ENCODE assay signal across 10 mouse cellular contexts in genomic region chr10:128636561-128636960, GRCm38 (mm10). TPM values are rescaled to one million over a fixed set of nuclear protein-coding genes. Genes with fewer than 3 reads are reported as not detected.
DNase-seq lines count a peak whose midpoint lies in the region; ATAC-seq and TF ChIP-seq lines count a peak whose summit lies in the region.
"Had no signal": no experiment of that assay in that cellular context is flagged by ENCODE, and none has a peak within 500 bp of the region (broad histone marks: within the 10 kb centered on the region; RNA-seq: fewer than 3 reads in every experiment).

No protein-coding gene starts in this region.

- 46% methylated on average over 6 of the region's 6 CpGs for WGBS in hindbrain, embryonic 12.5 days
- 49% methylated on average over 6 of the region's 6 CpGs for WGBS in hindbrain, embryonic 16.5 days
- WGBS in hindbrain, postnatal 0 days, result 47% methylated on average over 6 of the region's 6 CpGs

- no peak for ATAC-seq in hindbrain, embryonic 12.5 days (ENCODE audit: low FRiP score)
- no peak for ATAC-seq in hindbrain, embryonic 16.5 days
- ATAC-seq in hindbrain, postnatal 0 days, result no peak

- H3K36me3 ChIP-seq in hindbrain, embryonic 12.5 days, result peaks cover 61% of the 10 kb centered on the region
- peaks cover 47% of the 10 kb centered on the region for H3K36me3 ChIP-seq in hindbrain, embryonic 16.5 days (ENCODE audit: control insufficient read depth, insufficient read depth, low read length)
- no peaks in the 10 kb centered on the region for H3K36me3 ChIP-seq in E14TG2a.4 (ENCODE audit: insufficient read depth, low read length)
- H3K36me3 ChIP-seq in hindbrain, postnatal 0 days (ENCODE audit: insufficient read depth, low read length), result peaks cover 44% of the 10 kb centered on the region
- no peaks in the 10 kb centered on the region for H3K36me3 ChIP-seq in splenic B cell, adult 2 months (ENCODE audit: control insufficient read depth, insufficient read depth, low read length, poor library complexity, severe bottlenecking)

- peak overlapping the region; percentile 27; the same call in 1 of the 2 replicates for H3K9ac ChIP-seq in hindbrain, embryonic 12.5 days
- no peak overlapping the region for H3K9ac ChIP-seq in hindbrain, embryonic 16.5 days (ENCODE audit: low read depth, low read length)
- no peak overlapping the region for H3K9ac ChIP-seq in hindbrain, postnatal 0 days (replicated peaks; ENCODE audit: low read length)
- H3K9ac ChIP-seq: embryonic facial prominence, embryonic 15.5 days; limb, embryonic 15.5 days had no signal

- TF ChIP-seq CTCF in E14TG2a.4 (conservative IDR thresholded peaks at IDR 0.05; ENCODE audit: low read length), result no peak
- no peak for TF ChIP-seq CTCF in hindbrain, postnatal 0 days (IDR thresholded peaks at IDR 0.05; ENCODE audit: low read depth)

- no peak overlapping the region for H3K4me2 ChIP-seq in hindbrain, embryonic 12.5 days (replicated peaks)
- no peak overlapping the region for H3K4me2 ChIP-seq in hindbrain, embryonic 16.5 days (ENCODE audit: low read length)
- peak overlapping the region; percentile 23; the same call in 1 of the 2 replicates for H3K4me2 ChIP-seq in hindbrain, postnatal 0 days (ENCODE audit: low read depth, low read length)
- H3K4me2 ChIP-seq: embryonic facial prominence, embryonic 15.5 days; limb, embryonic 15.5 days had no signal

- no peaks in the 10 kb centered on the region for H3K9me3 ChIP-seq in hindbrain, embryonic 12.5 days (replicated peaks)
- H3K9me3 ChIP-seq in hindbrain, embryonic 16.5 days (ENCODE audit: control insufficient read depth, low read length), result no peaks in the 10 kb centered on the region
- no peaks in the 10 kb centered on the region for H3K9me3 ChIP-seq in E14TG2a.4 (ENCODE audit: low read length)
- no peaks in the 10 kb centered on the region for H3K9me3 ChIP-seq in hindbrain, postnatal 0 days (ENCODE audit: low read length)
- H3K9me3 ChIP-seq: embryonic facial prominence, embryonic 15.5 days; limb, embryonic 15.5 days had no signal

- no peak overlapping the region for H3K27ac ChIP-seq in hindbrain, embryonic 12.5 days
- H3K27ac ChIP-seq in hindbrain, embryonic 16.5 days (ENCODE audit: low read depth, low read length), result no peak overlapping the region
- no peak overlapping the region for H3K27ac ChIP-seq in hindbrain, postnatal 0 days
- H3K27ac ChIP-seq: embryonic facial prominence, embryonic 15.5 days; limb, embryonic 15.5 days had no signal

- H3K4me3 ChIP-seq in hindbrain, embryonic 12.5 days, result no peak overlapping the region
- no peak overlapping the region for H3K4me3 ChIP-seq in hindbrain, embryonic 16.5 days (ENCODE audit: low read length)
- peak overlapping the region; percentile 46 for H3K4me3 ChIP-seq in E14TG2a.4 (replicated peaks; ENCODE audit: low read length)
- H3K4me3 ChIP-seq in hindbrain, postnatal 0 days (ENCODE audit: low read length), result no peak overlapping the region
- H3K4me3 ChIP-seq: embryonic facial prominence, embryonic 15.5 days; limb, embryonic 15.5 days had no signal

- no peak for DNase-seq in hindbrain, postnatal 0 days (ENCODE audit: low spot score)
- peak; percentile 41 for DNase-seq in splenic B cell, adult 2 months (ENCODE audit: low read depth, low spot score)
- DNase-seq in lung, adult 18-20 months, result no peak
- DNase-seq in gastrocnemius, adult 18-20 months (ENCODE audit: low spot score), result no peak
- DNase-seq: gastrocnemius, postnatal 36 days had no signal

- no peaks in the 10 kb centered on the region for H3K27me3 ChIP-seq in hindbrain, embryonic 12.5 days
- H3K27me3 ChIP-seq in hindbrain, embryonic 16.5 days (replicated peaks; ENCODE audit: control insufficient read depth, insufficient read depth, low read length), result no peaks in the 10 kb centered on the region
- H3K27me3 ChIP-seq in E14TG2a.4 (ENCODE audit: insufficient read depth, low read length), result peaks cover 63% of the 10 kb centered on the region
- H3K27me3 ChIP-seq in hindbrain, postnatal 0 days (ENCODE audit: insufficient read depth, low read length), result no peaks in the 10 kb centered on the region
- no peaks in the 10 kb centered on the region for H3K27me3 ChIP-seq in splenic B cell, adult 2 months (ENCODE audit: control insufficient read depth, insufficient read depth, low read length, poor library complexity, severe bottlenecking)
- H3K27me3 ChIP-seq: embryonic facial prominence, embryonic 15.5 days; limb, embryonic 15.5 days had no signal

- peaks cover 9% of the 10 kb centered on the region; the same call in 1 of the 2 replicates for H3K4me1 ChIP-seq in hindbrain, embryonic 12.5 days
- H3K4me1 ChIP-seq in hindbrain, embryonic 16.5 days (ENCODE audit: control insufficient read depth, insufficient read depth, low read depth, low read length), result no peaks in the 10 kb centered on the region
- H3K4me1 ChIP-seq in E14TG2a.4 (replicated peaks; ENCODE audit: low read depth, low read length), result peaks cover 74% of the 10 kb centered on the region
- H3K4me1 ChIP-seq in hindbrain, postnatal 0 days (ENCODE audit: insufficient read depth, low read length), result no peaks in the 10 kb centered on the region
- H3K4me1 ChIP-seq: embryonic facial prominence, embryonic 15.5 days; limb, embryonic 15.5 days had no signal

RNA-seq across cellular contexts. Expression of gene Ikzf4, which starts 9.2 kb away (rescaled TPM):
- 8.7 and 9.8 TPM in 2 replicates for polyA plus RNA-seq in hindbrain, embryonic 12.5 days (2016; fragmentation: Nextera tagmentation; extraction: Ambion mirVana)
- 15.3 and 18.9 TPM in 2 replicates for polyA plus RNA-seq in hindbrain, embryonic 16.5 days (2015; fragmentation: Nextera tagmentation; extraction: Ambion mirVana)
- 11.0 and 90.5 TPM in 2 replicates for total RNA-seq in hindbrain, postnatal 0 days (2014; rRNA removed)
- 8.6 and 9.8 TPM in 2 replicates for polyA plus RNA-seq in hindbrain, postnatal 0 days (2015; fragmentation: Nextera tagmentation; extraction: Ambion mirVana)
- total RNA-seq in gastrocnemius, adult 18-20 months (2021), result under 1 TPM; 0.37 to 0.57 TPM

RNA-seq across cellular contexts. Expression of gene Rps26, which starts 10.0 kb away (rescaled TPM):
- 418 and 515 TPM in 2 replicates for polyA plus RNA-seq in hindbrain, embryonic 12.5 days (2016; fragmentation: Nextera tagmentation; extraction: Ambion mirVana)
- 296 and 313 TPM in 2 replicates for polyA plus RNA-seq in hindbrain, embryonic 16.5 days (2015; fragmentation: Nextera tagmentation; extraction: Ambion mirVana)
- total RNA-seq in hindbrain, postnatal 0 days (2014; rRNA removed), result 1,199 and 1,407 TPM in 2 replicates
- polyA plus RNA-seq in hindbrain, postnatal 0 days (2015; fragmentation: Nextera tagmentation; extraction: Ambion mirVana), result 399 and 422 TPM in 2 replicates
- total RNA-seq in gastrocnemius, adult 18-20 months (2021), result 100 to 1,000 TPM; 345 to 363 TPM

RNA-seq across cellular contexts. Expression of gene Suox, which starts 37.3 kb away (rescaled TPM):
- 15.1 and 16.4 TPM in 2 replicates for polyA plus RNA-seq in hindbrain, embryonic 12.5 days (2016; fragmentation: Nextera tagmentation; extraction: Ambion mirVana)
- 14.9 and 16.1 TPM in 2 replicates for polyA plus RNA-seq in hindbrain, embryonic 16.5 days (2015; fragmentation: Nextera tagmentation; extraction: Ambion mirVana)
- total RNA-seq in hindbrain, postnatal 0 days (2014; rRNA removed), result 15.3 and 15.5 TPM in 2 replicates
- polyA plus RNA-seq in hindbrain, postnatal 0 days (2015; fragmentation: Nextera tagmentation; extraction: Ambion mirVana), result 10.3 and 10.9 TPM in 2 replicates
- total RNA-seq in gastrocnemius, adult 18-20 months (2021), result 10 to 100 TPM; 27.7 to 28.3 TPM

RNA-seq across cellular contexts. Expression of gene Erbb3, which starts 47.1 kb away (rescaled TPM):
- 9.8 and 11.7 TPM in 2 replicates for polyA plus RNA-seq in hindbrain, embryonic 12.5 days (2016; fragmentation: Nextera tagmentation; extraction: Ambion mirVana)
- polyA plus RNA-seq in hindbrain, embryonic 16.5 days (2015; fragmentation: Nextera tagmentation; extraction: Ambion mirVana), result 1.3 and 1.6 TPM in 2 replicates
- 1.3 and 1.7 TPM in 2 replicates for total RNA-seq in hindbrain, postnatal 0 days (2014; rRNA removed)
- polyA plus RNA-seq in hindbrain, postnatal 0 days (2015; fragmentation: Nextera tagmentation; extraction: Ambion mirVana), result 0.64 and 0.65 TPM in 2 replicates
- 1 to 10 TPM; 2.7 TPM for total RNA-seq in gastrocnemius, adult 18-20 months (2021)

RNA-seq across cellular contexts. Expression of gene Rab5b, which starts 59.5 kb away (rescaled TPM):
- polyA plus RNA-seq in hindbrain, embryonic 12.5 days (2016; fragmentation: Nextera tagmentation; extraction: Ambion mirVana), result 96.2 and 103 TPM in 2 replicates
- polyA plus RNA-seq in hindbrain, embryonic 16.5 days (2015; fragmentation: Nextera tagmentation; extraction: Ambion mirVana), result 118 and 130 TPM in 2 replicates
- 108 and 127 TPM in 2 replicates for total RNA-seq in hindbrain, postnatal 0 days (2014; rRNA removed)
- 97.5 and 99.7 TPM in 2 replicates for polyA plus RNA-seq in hindbrain, postnatal 0 days (2015; fragmentation: Nextera tagmentation; extraction: Ambion mirVana)
- total RNA-seq in gastrocnemius, adult 18-20 months (2021), result 10 to 100 TPM; 90.8 to 92.1 TPM
